Mouse (Mus musculus) MEL (cell line): Measurements from ENCODE around the gene Slc17a3.

Experiments
- CHD2 ChIP-seq: IDR thresholded peaks from 2 replicates; pipeline ENCODE4 v1.6.1; 2011; ENCODE audit warnings: low read length, improper control_type of control experiment
- CTCF ChIP-seq, 3 experiments: IDR thresholded peaks in 2 of 3; conservative IDR thresholded peaks in 1 of 3; 2 replicates each; pipeline ENCODE4 v1.5.1; 2011 to 2012; ENCODE audit warnings: low read length in 3 of 3, low read depth in 2 of 3, mild to moderate bottlenecking in 2 of 3, improper control_type of control experiment in 1 of 3, inconsistent platforms in 1 of 3, mixed read lengths in 1 of 3, moderate library complexity in 1 of 3; ENCODE audit not compliant: control insufficient read depth in 1 of 3, insufficient read depth in 1 of 3, poor library complexity in 1 of 3, severe bottlenecking in 1 of 3
- EP300 ChIP-seq, 2 experiments: IDR thresholded peaks; 2 replicates each; pipeline ENCODE4 v1.6.1; 2011; ENCODE audit warnings: improper control_type of control experiment in 2 of 2, low read length in 2 of 2, low read depth in 1 of 2, mild to moderate bottlenecking in 1 of 2
- GABPA ChIP-seq: IDR thresholded peaks from 2 replicates; pipeline ENCODE4 v1.6.1; 2012; ENCODE audit warnings: low read depth, mild to moderate bottlenecking, inconsistent platforms, low read length, improper control_type of control experiment, moderate library complexity
- GATA1 ChIP-seq: IDR thresholded peaks from 2 replicates; pipeline ENCODE4 v1.6.1; 2011; ENCODE audit warnings: low read depth, low read length, improper control_type of control experiment
- JUND ChIP-seq: IDR thresholded peaks from 2 replicates; pipeline ENCODE4 v1.6.1; 2011; ENCODE audit warnings: low read depth, mild to moderate bottlenecking, improper control_type of control experiment, low read length
- MAX ChIP-seq: IDR thresholded peaks from 2 replicates; pipeline ENCODE4 v1.6.1; 2011; ENCODE audit warnings: low read length, improper control_type of control experiment
- MEF2A ChIP-seq: IDR thresholded peaks from 2 replicates; pipeline ENCODE4 v1.6.1; 2014; ENCODE audit warnings: low read depth, mild to moderate bottlenecking, inconsistent platforms, low read length, improper control_type of control experiment; ENCODE audit not compliant: poor library complexity, insufficient replicate concordance, severe bottlenecking; ENCODE audit errors: extremely low read depth
- NELFE ChIP-seq: IDR thresholded peaks from 2 replicates; pipeline ENCODE4 v1.6.1; 2011; ENCODE audit warnings: low read depth, low read length, improper control_type of control experiment
- NRF1 ChIP-seq: IDR thresholded peaks from 2 replicates; pipeline ENCODE4 v1.6.1; 2014; ENCODE audit warnings: low read depth, mild to moderate bottlenecking, inconsistent platforms, low read length, improper control_type of control experiment, moderate library complexity; ENCODE audit not compliant: poor library complexity, insufficient read depth, severe bottlenecking
- POLR2A ChIP-seq, 2 experiments: IDR thresholded peaks; 2 replicates each; pipeline ENCODE4 v1.6.1; 2011 to 2012; ENCODE audit warnings: low read length in 2 of 2, mild to moderate bottlenecking in 2 of 2, control low read depth in 1 of 2, improper control_type of control experiment in 1 of 2, low read depth in 1 of 2, moderate library complexity in 1 of 2; ENCODE audit not compliant: control insufficient read depth in 1 of 2, insufficient read depth in 1 of 2, poor library complexity in 1 of 2
- TBP ChIP-seq: IDR thresholded peaks from 2 replicates; pipeline ENCODE4 v1.8.0; 2011; ENCODE audit warnings: low read depth, low read length, improper control_type of control experiment
- USF1 ChIP-seq: IDR thresholded peaks from 2 replicates; pipeline ENCODE4 v1.6.1; 2014; ENCODE audit warnings: low read depth, mild to moderate bottlenecking, inconsistent platforms, low read length, improper control_type of control experiment, moderate library complexity
- ZNF384 ChIP-seq: IDR thresholded peaks from 2 replicates; pipeline ENCODE4 v1.6.1; 2012; ENCODE audit warnings: low read depth, mild to moderate bottlenecking, inconsistent platforms, low read length, improper control_type of control experiment

GRCm38 (mm10) chr13:23898242-23898641 is 59.0 kb downstream of the Slc17a3 start:
- TF ChIP-seq MAX: no peak
- no peak for TF ChIP-seq TBP
- no peak for TF ChIP-seq ZNF384
- TF ChIP-seq CHD2: no peak
- TF ChIP-seq CTCF (IDR thresholded peaks at IDR 0.05 in 2 of 3, conservative IDR thresholded peaks at IDR 0.05 in 1 of 3; ENCODE audit: control insufficient read depth in 1 of 3, insufficient read depth in 1 of 3, low read depth in 2 of 3, low read length in 3 of 3, poor library complexity in 1 of 3, severe bottlenecking in 1 of 3): no peak
- no peak for TF ChIP-seq NRF1
- TF ChIP-seq GATA1: no peak
- no peak for TF ChIP-seq POLR2A (IDR thresholded peaks at IDR 0.05; ENCODE audit: control insufficient read depth in 1 of 2, insufficient read depth in 1 of 2, low read depth in 1 of 2, low read length in 2 of 2, poor library complexity in 1 of 2)
- TF ChIP-seq USF1: no peak
- no peak for TF ChIP-seq EP300 (IDR thresholded peaks at IDR 0.05; ENCODE audit: low read depth in 1 of 2, low read length in 2 of 2)
- no peak for TF ChIP-seq JUND
- TF ChIP-seq MEF2A: no peak
- TF ChIP-seq NELFE: no peak
- no peak for TF ChIP-seq GABPA
